Mouse (Mus musculus) lung, postnatal 0 days (tissue): ENCODE data around the gene Dgki.

Experiments used
- CTCF ChIP-seq: IDR thresholded peaks from 2 replicates; pipeline ENCODE4 v1.5.1; 2016; ENCODE audit warnings: antibody characterized with exemption, mild to moderate bottlenecking
- EP300 ChIP-seq: IDR thresholded peaks from 2 replicates; pipeline ENCODE4 v1.6.1; 2016; ENCODE audit warnings: antibody characterized with exemption, mild to moderate bottlenecking, control low read depth

DNA sequence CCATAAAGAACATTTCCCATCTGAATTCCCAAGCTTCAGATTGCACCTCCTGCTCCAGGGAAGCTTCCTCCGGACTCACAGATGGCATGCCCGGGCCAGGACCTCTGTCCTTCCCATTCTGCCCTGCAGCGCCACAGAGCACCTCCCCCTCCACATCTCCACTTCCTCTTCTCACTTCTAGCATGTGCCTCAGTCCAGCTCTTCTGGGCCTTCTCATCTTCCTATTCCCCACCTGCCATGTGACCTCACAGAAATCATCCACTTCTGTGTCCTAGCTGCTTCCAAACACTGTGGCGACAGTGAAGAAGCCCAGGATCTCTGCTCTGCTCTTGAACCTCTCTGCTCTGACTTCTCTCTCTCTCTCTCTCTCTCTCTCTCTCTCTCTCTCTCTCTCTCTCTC, 87.1 kb downstream of the Dgki start:
- TF ChIP-seq CTCF: no peak
- TF ChIP-seq EP300: no peak
